Mouse (Mus musculus): ENCODE data around the gene Neurl3.

DNA sequence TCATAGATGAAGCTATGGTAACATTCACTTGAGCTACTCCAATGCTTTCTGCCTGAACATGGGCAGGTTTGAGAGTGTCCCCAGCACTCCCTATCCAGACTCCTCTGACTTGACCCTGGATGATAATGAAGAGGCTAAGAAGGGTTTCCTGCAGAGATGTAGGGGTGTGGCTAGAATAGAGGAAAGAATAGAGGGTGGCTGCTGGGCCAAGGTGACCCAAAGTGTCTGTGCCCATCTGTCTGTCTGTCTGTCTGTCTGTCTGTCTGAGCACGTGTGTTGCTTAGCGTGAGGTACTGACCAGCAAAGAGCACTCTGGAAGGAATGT, 41.3 kb upstream of the Neurl3 start:
- TF ChIP-seq CTCF (conservative IDR thresholded peaks at IDR 0.05 in 1 of 2, IDR thresholded peaks at IDR 0.05 in 1 of 2; ENCODE audit: low read depth in 2 of 2, low read length in 2 of 2) (no peak), ZKSCAN1 (IDR thresholded peaks at IDR 0.05; ENCODE audit: borderline replicate concordance, low read depth, low read length) (no peak), IRF4 (IDR thresholded peaks at IDR 0.05; ENCODE audit: low read depth, low read length) (no peak), POLR2A (IDR thresholded peaks at IDR 0.05; ENCODE audit: low read depth, low read length) (no peak), ZMIZ1 (IDR thresholded peaks at IDR 0.05; ENCODE audit: low read depth, low read length) (no peak), ZC3H11A (IDR thresholded peaks at IDR 0.05; ENCODE audit: low read depth, low read length) (no peak), UBTF (IDR thresholded peaks at IDR 0.05; ENCODE audit: low read depth, low read length) (no peak), POLR2AphosphoS2 (IDR thresholded peaks at IDR 0.05; ENCODE audit: low read depth, low read length) (no peak), EP300 (IDR thresholded peaks at IDR 0.05; ENCODE audit: low read length) (no peak), MYC (IDR thresholded peaks at IDR 0.05; ENCODE audit: low read depth, low read length) (no peak), RAD21 (IDR thresholded peaks at IDR 0.05; ENCODE audit: low read depth, low read length) (no peak), TCF12 (IDR thresholded peaks at IDR 0.05; ENCODE audit: low read depth, low read length) (no peak)
